Mouse (Mus musculus): ENCODE data around the gene Asprv1. TPM values are rescaled to one million over a fixed set of nuclear protein-coding genes. Genes with fewer than 3 reads are reported as not detected.

Asprv1 gene
- total RNA-seq, 2 experiments from 2014 or later: not detected

- peak in 1 of 2 experiments; percentile 20 for DNase-seq
- intact Hi-C loops (cut with DNase I): no loop called here
These were observed 17.2 kb upstream of the Asprv1 start for GRCm38 (mm10) chr6:86610714-86611113.

- no peak for DNase-seq
- intact Hi-C loops (cut with DNase I): no loop called here
These were observed 12.7 kb upstream of the Asprv1 start for GRCm38 (mm10) chr6:86615301-86615700.

GRCm38 (mm10) chr6:86623201-86623600 lies 4.8 kb upstream of the Asprv1 start:
- no peak for DNase-seq
- intact Hi-C loops (cut with DNase I): no loop called here

- intact Hi-C loops (cut with DNase I): no loop called here
- no peak for DNase-seq
These were observed 3.6 kb upstream of the Asprv1 start for GRCm38 (mm10) chr6:86624074-86625030.

- intact Hi-C loops (cut with DNase I): no loop called here
- no peak for DNase-seq
These were observed 2.2 kb downstream of the Asprv1 start for GRCm38 (mm10) chr6:86630141-86630540.

GRCm38 (mm10) chr6:86636495-86636894 lies 8.5 kb downstream of the Asprv1 start:
- no peak for DNase-seq
- intact Hi-C loops (cut with DNase I): loop anchor here (2.0 kb wide), 1 partner anchor 86 kb away; no protein-coding TSS in a partner anchor

- intact Hi-C loops (cut with DNase I): loop anchor here (2.0 kb wide), 1 partner anchor 87 kb away; no protein-coding TSS in a partner anchor
- no peak for DNase-seq
These were observed 9.3 kb downstream of the Asprv1 start for GRCm38 (mm10) chr6:86637171-86637835.

- intact Hi-C loops (cut with DNase I): loop anchor here (2.0 kb wide), 1 partner anchor 87 kb away; no protein-coding TSS in a partner anchor
- DNase-seq: no peak
These were observed 9.9 kb downstream of the Asprv1 start for GRCm38 (mm10) chr6:86637860-86638259.

GRCm38 (mm10) chr6:86638434-86638833 lies 10.5 kb downstream of the Asprv1 start:
- intact Hi-C loops (cut with DNase I): no loop called here
- DNase-seq: no peak

- DNase-seq: no peak
- intact Hi-C loops (cut with DNase I): no loop called here
These were observed 11.5 kb downstream of the Asprv1 start for GRCm38 (mm10) chr6:86639180-86640160.

- no peak for DNase-seq
- intact Hi-C loops (cut with DNase I): no loop called here
These were observed 12.2 kb downstream of the Asprv1 start for GRCm38 (mm10) chr6:86640161-86640560.

GRCm38 (mm10) chr6:86640776-86641175 lies 12.8 kb downstream of the Asprv1 start:
- intact Hi-C loops (cut with DNase I): no loop called here
- no peak for DNase-seq

- intact Hi-C loops (cut with DNase I): no loop called here
- DNase-seq: no peak
These were observed 13.8 kb downstream of the Asprv1 start for GRCm38 (mm10) chr6:86641716-86642115.

GRCm38 (mm10) chr6:86644775-86645400 lies 16.9 kb downstream of the Asprv1 start:
- intact Hi-C loops (cut with DNase I): no loop called here
- no peak for DNase-seq

GRCm38 (mm10) chr6:86645551-86645950 lies 17.6 kb downstream of the Asprv1 start:
- no peak for DNase-seq
- intact Hi-C loops (cut with DNase I): no loop called here

GRCm38 (mm10) chr6:86646143-86646542 lies 18.2 kb downstream of the Asprv1 start:
- intact Hi-C loops (cut with DNase I): no loop called here
- DNase-seq: no peak

GRCm38 (mm10) chr6:86653026-86653425 lies 25.1 kb downstream of the Asprv1 start:
- no peak for DNase-seq
- intact Hi-C loops (cut with DNase I): no loop called here

- intact Hi-C loops (cut with DNase I): no loop called here
- no peak for DNase-seq
These were observed 26.4 kb downstream of the Asprv1 start for GRCm38 (mm10) chr6:86654270-86654916.

GRCm38 (mm10) chr6:86658501-86658900 lies 30.5 kb downstream of the Asprv1 start:
- intact Hi-C loops (cut with DNase I): no loop called here
- no peak for DNase-seq

Measured in gastrocnemius, postnatal 36 days (tissue).